Mouse (Mus musculus): ENCODE results near the gene Inf2.

GRCm38 (mm10) chr12:112617898-112618380 lies 29.4 kb downstream of the Inf2 start:
- TF ChIP-seq EP300 (IDR thresholded peaks at IDR 0.05; ENCODE audit: low read depth) (no peak), CTCF (IDR thresholded peaks at IDR 0.05; ENCODE audit: low read depth) (peak; percentile 90)
